Mouse (Mus musculus) intestine, postnatal 0 days (tissue): ENCODE measurements around the gene Slc9a9. TPM values are rescaled to one million over a fixed set of nuclear protein-coding genes. Genes with fewer than 3 reads are reported as not detected.

Experiments
- ATAC-seq: fragments of 200-750 bp; cut with Nextera tagmentation; 2 replicates; pipeline ENCODE4 v1.8.0; 2017; ENCODE audit warnings: mild to moderate bottlenecking, moderate TSS enrichment, moderate library complexity
- H3K27ac ChIP-seq: fragments of 300-500 bp; sonication (generic); 2 replicates; pipeline ENCODE4 v1.5.1; 2014; ENCODE audit warnings: mild to moderate bottlenecking, low read depth, low read length, moderate library complexity
- H3K27me3 ChIP-seq: fragments of 300-500 bp; sonication (generic); replicated peaks from 2 replicates; pipeline ENCODE4 v1.6.1; 2014; ENCODE audit warnings: low read length, mixed read lengths; ENCODE audit not compliant: control insufficient read depth, insufficient read depth
- H3K36me3 ChIP-seq: fragments of 300-500 bp; sonication (generic); 2 replicates; pipeline ENCODE4 v1.6.1; 2014; ENCODE audit warnings: mild to moderate bottlenecking, moderate library complexity; ENCODE audit not compliant: control insufficient read depth, insufficient read depth
- H3K4me1 ChIP-seq: fragments of 300-500 bp; sonication (generic); replicated peaks from 2 replicates; pipeline ENCODE4 v1.6.1; 2014; ENCODE audit warnings: antibody characterized with exemption, low read length, mixed read lengths; ENCODE audit not compliant: control insufficient read depth, insufficient read depth
- H3K4me2 ChIP-seq: fragments of 300-500 bp; sonication (generic); replicated peaks from 2 replicates; pipeline ENCODE4 v1.6.1; 2014; ENCODE audit warnings: low read depth, mild to moderate bottlenecking, moderate library complexity
- H3K4me3 ChIP-seq: fragments of 300-500 bp; sonication (generic); 2 replicates; pipeline ENCODE4 v1.5.1; 2014; ENCODE audit warnings: low read depth, low read length
- H3K9ac ChIP-seq: fragments of 300-500 bp; sonication (generic); 2 replicates; pipeline ENCODE4 v1.6.1; 2014; ENCODE audit warnings: mild to moderate bottlenecking, low read depth, low read length
- H3K9me3 ChIP-seq: fragments of 300-500 bp; sonication (generic); 2 replicates; pipeline ENCODE4 v1.6.1; 2016; ENCODE audit warnings: mixed run types; ENCODE audit not compliant: control insufficient read depth
- CTCF ChIP-seq: sonication (generic); IDR thresholded peaks from 2 replicates; pipeline ENCODE4 v1.5.1; 2016; ENCODE audit warnings: low read depth, mild to moderate bottlenecking, control low read depth, antibody characterized with exemption, moderate library complexity
- WGBS: fragments of 180-500 bp; shearing (Covaris S2); extraction: QIAGEN DNeasy Blood & Tissue Kit; methylation state at CpG from one replicate; pipeline ENCODE4 v1.1.7; 2014; 5-methylcytosine and 5-hydroxymethylcytosine counted together
- polyA plus RNA-seq: library from polyadenylated mRNA; unstranded; fragments of >200 nt; fragmentation: Nextera tagmentation; extraction: Ambion mirVana; gene quantifications from 2 replicates; pipeline ENCODE4 v1.2.1, GENCODE M21; 2015

Gene Slc9a9
- polyA plus RNA-seq, 1 experiment from 2014 or later = 1.0 TPM

DNA sequence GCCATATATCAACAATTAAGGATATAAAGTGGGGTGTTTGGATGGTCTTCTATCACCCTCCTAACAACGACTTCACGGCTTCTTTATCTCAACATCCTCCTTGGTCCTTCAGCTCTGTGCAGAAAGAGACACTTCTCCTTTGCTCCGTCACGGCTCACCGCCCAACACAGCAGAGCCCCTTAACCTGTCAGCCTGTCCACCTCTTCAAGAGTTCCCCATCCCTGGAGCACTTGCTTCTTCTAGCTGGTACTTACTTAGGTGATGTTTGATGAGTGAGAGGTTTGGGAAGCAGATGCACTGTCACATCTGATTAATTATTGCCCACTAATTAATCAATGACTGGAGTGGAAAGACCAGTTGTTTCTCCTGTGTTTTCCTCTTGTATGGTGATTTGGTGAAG is 213.7 kb downstream of the Slc9a9 start:
- H3K36me3 ChIP-seq = no peaks in the 10 kb centered on the region
- WGBS = 79% methylated on average over 5 of the region's 5 CpGs
- no peak overlapping the region for H3K4me2 ChIP-seq
- H3K4me1 ChIP-seq = no peaks in the 10 kb centered on the region
- ATAC-seq = no peak
- H3K27ac ChIP-seq = no peak overlapping the region
- no peak for TF ChIP-seq CTCF
- H3K4me3 ChIP-seq = no peak overlapping the region
- H3K27me3 ChIP-seq = no peaks in the 10 kb centered on the region
- H3K9ac ChIP-seq = no peak overlapping the region
- H3K9me3 ChIP-seq = no peaks in the 10 kb centered on the region

DNA sequence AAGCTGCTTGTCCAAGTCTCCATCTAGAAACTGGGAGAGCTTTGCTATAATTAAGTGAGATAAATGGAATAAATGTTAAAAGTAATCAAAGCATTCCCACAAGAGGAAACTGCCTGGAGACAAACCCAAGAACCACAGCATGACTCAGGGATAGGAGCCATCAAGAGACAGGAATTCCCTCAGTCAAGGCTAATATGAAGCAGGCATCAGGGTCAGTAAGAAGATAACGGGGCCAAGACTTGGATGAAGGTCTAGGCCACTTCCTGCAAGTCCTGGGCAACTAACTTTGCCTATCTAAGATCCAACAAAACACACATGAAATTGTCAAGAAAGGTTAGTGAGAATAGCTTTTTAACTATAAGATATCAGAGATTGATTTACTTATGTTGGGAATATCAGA is 215.4 kb downstream of the Slc9a9 start:
- Histone ChIP-seq H3K36me3 (no peaks in the 10 kb centered on the region), H3K9me3 (no peaks in the 10 kb centered on the region), H3K4me2 (no peak overlapping the region), H3K27me3 (no peaks in the 10 kb centered on the region), H3K9ac (no peak overlapping the region), H3K4me3 (no peak overlapping the region), H3K4me1 (no peaks in the 10 kb centered on the region), H3K27ac (no peak overlapping the region)
- no peak for TF ChIP-seq CTCF
- WGBS = 66% methylated on average over 1 of the region's 1 CpGs
- no peak for ATAC-seq

DNA sequence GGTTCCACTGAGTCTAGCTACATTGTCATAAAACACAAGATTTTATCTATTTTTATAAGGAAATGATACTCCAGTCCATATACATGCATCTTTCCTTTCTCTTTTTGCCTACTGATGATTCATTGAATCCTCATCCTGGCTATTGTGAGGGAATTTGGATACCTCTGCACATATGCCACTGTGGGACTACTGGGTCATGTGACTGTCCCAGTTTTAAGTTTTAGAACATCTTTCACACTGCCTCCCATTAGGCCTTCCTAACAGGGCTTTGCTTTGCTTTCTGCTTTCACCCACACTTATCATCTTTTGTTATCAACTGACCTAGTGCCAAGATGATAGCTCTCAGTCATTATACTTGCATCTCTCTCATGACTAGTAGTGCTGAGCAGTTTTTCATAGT is 219.9 kb downstream of the Slc9a9 start:
- no peak for TF ChIP-seq CTCF
- no peak for ATAC-seq
- H3K9ac ChIP-seq = no peak overlapping the region
- no peaks in the 10 kb centered on the region for H3K27me3 ChIP-seq
- no peaks in the 10 kb centered on the region for H3K36me3 ChIP-seq
- no peak overlapping the region for H3K4me3 ChIP-seq
- H3K4me2 ChIP-seq = no peak overlapping the region
- H3K9me3 ChIP-seq = no peaks in the 10 kb centered on the region
- no peaks in the 10 kb centered on the region for H3K4me1 ChIP-seq
- no peak overlapping the region for H3K27ac ChIP-seq

DNA sequence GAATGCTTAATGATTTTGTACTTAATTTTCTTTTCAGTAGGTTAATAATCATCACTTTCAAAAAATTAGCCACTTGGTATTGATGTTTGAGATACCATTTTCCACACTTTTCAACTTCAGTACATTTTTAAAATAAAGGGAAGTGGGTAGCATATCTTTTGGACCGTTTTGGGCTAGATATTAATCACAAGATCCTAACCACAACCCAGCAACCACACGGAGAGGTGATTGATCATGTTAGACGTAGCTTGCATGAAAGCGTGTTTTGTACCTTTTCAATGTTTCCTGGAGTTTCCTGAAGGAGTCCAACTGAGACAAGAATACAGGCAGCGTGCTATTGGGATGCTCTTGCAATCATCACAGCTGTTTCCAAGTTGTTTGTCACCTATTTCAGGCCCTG is 226.2 kb downstream of the Slc9a9 start:
- Histone ChIP-seq H3K27me3 (no peaks in the 10 kb centered on the region), H3K9ac (no peak overlapping the region), H3K4me3 (no peak overlapping the region), H3K4me1 (no peaks in the 10 kb centered on the region), H3K9me3 (no peaks in the 10 kb centered on the region), H3K4me2 (no peak overlapping the region), H3K27ac (no peak overlapping the region), H3K36me3 (no peaks in the 10 kb centered on the region)
- 74% methylated on average over 5 of the region's 5 CpGs for WGBS
- TF ChIP-seq CTCF = no peak
- no peak for ATAC-seq

DNA sequence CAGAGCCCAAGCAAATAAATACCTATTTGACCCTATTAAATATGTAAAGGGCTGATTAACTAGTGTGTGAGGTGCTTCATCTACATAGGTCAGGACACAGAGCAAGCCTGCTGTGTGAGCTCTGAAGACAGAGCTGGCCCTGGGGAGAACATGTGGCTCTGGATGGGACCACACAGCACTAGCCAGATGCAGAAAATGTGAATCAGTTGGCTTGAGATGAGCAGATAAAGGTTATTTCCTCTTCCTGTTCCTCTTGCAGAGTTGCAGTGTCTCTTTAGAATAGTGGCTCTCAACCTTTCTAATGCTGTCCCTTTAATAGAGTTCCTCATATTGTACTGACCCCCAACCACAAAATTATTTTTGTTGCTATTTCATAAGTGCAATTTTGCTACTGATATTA is 234.5 kb downstream of the Slc9a9 start:
- no peak for ATAC-seq
- H3K9ac ChIP-seq = no peak overlapping the region
- no peak overlapping the region for H3K4me2 ChIP-seq
- H3K4me1 ChIP-seq = no peaks in the 10 kb centered on the region
- no peak overlapping the region for H3K4me3 ChIP-seq
- no peak overlapping the region for H3K27ac ChIP-seq
- no peaks in the 10 kb centered on the region for H3K36me3 ChIP-seq
- no peaks in the 10 kb centered on the region for H3K9me3 ChIP-seq
- TF ChIP-seq CTCF = no peak
- H3K27me3 ChIP-seq = no peaks in the 10 kb centered on the region

DNA sequence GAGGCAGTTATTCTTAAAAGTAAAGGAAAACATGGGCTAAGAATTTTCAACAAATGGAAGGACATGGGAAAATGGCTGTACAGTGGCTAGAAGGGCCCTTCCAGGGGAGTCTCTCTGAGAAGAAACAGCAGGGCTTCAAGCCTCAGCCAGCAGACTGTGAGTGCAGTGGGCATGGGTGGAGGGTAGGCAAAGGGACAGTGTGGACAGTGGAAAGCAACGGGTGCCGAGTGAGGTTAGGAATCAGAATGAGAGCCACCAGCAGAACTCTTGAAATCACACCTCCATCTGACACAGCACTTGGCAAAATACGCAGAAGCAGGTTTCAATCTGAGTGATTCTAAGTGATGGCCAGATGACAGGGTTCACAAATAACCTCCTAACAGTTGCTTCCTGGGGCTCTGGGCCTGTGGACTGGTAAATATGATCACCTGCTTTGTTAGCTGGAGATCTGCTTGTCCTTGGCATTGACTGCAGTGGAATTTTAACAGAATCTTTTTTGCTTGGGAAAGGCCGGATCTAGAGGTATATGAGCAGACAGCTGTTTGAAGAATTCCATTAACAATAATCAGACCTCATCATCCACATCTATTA is 237.4 kb downstream of the Slc9a9 start:
- H3K27ac ChIP-seq = no peak overlapping the region
- no peak overlapping the region for H3K4me2 ChIP-seq
- 90% methylated on average over 4 of the region's 4 CpGs for WGBS
- no peak overlapping the region for H3K4me3 ChIP-seq
- H3K9ac ChIP-seq = no peak overlapping the region
- no peaks in the 10 kb centered on the region for H3K36me3 ChIP-seq
- TF ChIP-seq CTCF = no peak
- no peaks in the 10 kb centered on the region for H3K27me3 ChIP-seq
- H3K9me3 ChIP-seq = no peaks in the 10 kb centered on the region
- no peak for ATAC-seq
- no peaks in the 10 kb centered on the region for H3K4me1 ChIP-seq

DNA sequence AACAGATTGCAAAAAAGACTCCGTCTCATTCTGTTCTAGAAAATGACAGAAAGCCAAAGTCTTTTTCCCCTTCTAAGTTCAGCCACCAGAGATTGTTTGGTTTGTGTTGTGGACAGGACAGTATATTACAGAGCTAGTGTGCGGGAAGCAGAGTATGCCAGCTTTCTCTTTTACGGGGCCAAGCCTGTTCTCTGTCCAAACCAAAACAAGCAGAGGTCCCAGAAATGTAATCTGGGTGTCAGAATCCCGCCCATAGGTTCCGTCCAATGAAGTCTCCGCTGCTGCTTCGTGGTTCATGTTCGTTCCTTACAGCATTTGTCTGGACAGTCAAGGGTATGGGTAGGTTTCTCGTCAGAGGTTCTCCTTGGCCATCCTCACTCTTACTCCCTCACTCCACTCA is 242.4 kb downstream of the Slc9a9 start:
- Histone ChIP-seq H3K9me3 (no peaks in the 10 kb centered on the region), H3K36me3 (no peaks in the 10 kb centered on the region), H3K4me3 (no peak overlapping the region), H3K9ac (no peak overlapping the region), H3K27me3 (no peaks in the 10 kb centered on the region), H3K4me2 (no peak overlapping the region), H3K4me1 (no peaks in the 10 kb centered on the region), H3K27ac (no peak overlapping the region)
- TF ChIP-seq CTCF = no peak
- no peak for ATAC-seq
- WGBS = 79% methylated on average over 9 of the region's 9 CpGs
